Mouse (Mus musculus): Measurements from ENCODE around the gene Stk4.

- TF ChIP-seq MAFK (IDR thresholded peaks at IDR 0.05; ENCODE audit: insufficient read depth, low read depth, low read length) (no peak), CHD2 (IDR thresholded peaks at IDR 0.05; ENCODE audit: low read depth, low read length) (no peak), ZNF384 (IDR thresholded peaks at IDR 0.05; ENCODE audit: low read depth, low read length) (no peak), ZC3H11A (IDR thresholded peaks at IDR 0.05; ENCODE audit: borderline replicate concordance, low read depth, low read length) (no peak), HCFC1 (IDR thresholded peaks at IDR 0.05; ENCODE audit: borderline replicate concordance, insufficient read depth, low read length) (no peak)
Measured at GRCm38 (mm10) chr2:164144541-164144940, 74.4 kb downstream of the Stk4 start.

All from ES-E14 (cell line).